Mouse (Mus musculus) embryonic facial prominence, embryonic 11.5 days (tissue): ENCODE data around the gene Dis3l2. TPM values are rescaled to one million over a fixed set of nuclear protein-coding genes. Genes with fewer than 3 reads are reported as not detected.

ENCODE experiments used
- ATAC-seq: fragments of 200-750 bp; cut with Nextera tagmentation; replicated peaks from 2 replicates; pipeline ENCODE4 v1.8.0; 2017; ENCODE audit warnings: low read depth; ENCODE audit not compliant: insufficient number of reproducible peaks, low FRiP score, low TSS enrichment
- DNase-seq: peaks from one replicate; pipeline ENCODE4 v3.0.0-alpha.2; 2015; ENCODE audit warnings: low spot score
- H3K27ac ChIP-seq: fragments of 300-500 bp; sonication (generic); replicated peaks from 2 replicates; pipeline ENCODE4 v1.5.1; 2014; ENCODE audit warnings: mild to moderate bottlenecking, low read depth, low read length, control low read depth
- H3K27me3 ChIP-seq: fragments of 300-500 bp; sonication (generic); 2 replicates; pipeline ENCODE4 v1.6.1; 2014; ENCODE audit warnings: mild to moderate bottlenecking, low read length, moderate library complexity, mixed read lengths; ENCODE audit not compliant: control insufficient read depth, insufficient read depth
- H3K36me3 ChIP-seq: fragments of 300-500 bp; sonication (generic); replicated peaks from 2 replicates; pipeline ENCODE4 v1.6.1; 2014; ENCODE audit warnings: low read depth, mild to moderate bottlenecking, low read length, moderate library complexity, mixed read lengths; ENCODE audit not compliant: control insufficient read depth, insufficient read depth
- H3K4me1 ChIP-seq: fragments of 300-500 bp; sonication (generic); 2 replicates; pipeline ENCODE4 v1.6.1; 2014; ENCODE audit warnings: low read length, mixed read lengths; ENCODE audit not compliant: control insufficient read depth, insufficient read depth
- H3K4me2 ChIP-seq: fragments of 300-500 bp; sonication (generic); 2 replicates; pipeline ENCODE4 v1.6.1; 2014; ENCODE audit warnings: low read depth, mild to moderate bottlenecking, control low read depth, low read length, moderate library complexity
- H3K4me3 ChIP-seq: fragments of 300-500 bp; sonication (generic); 2 replicates; pipeline ENCODE4 v1.5.1; 2014; ENCODE audit warnings: low read depth, low read length, control low read depth
- H3K9ac ChIP-seq: fragments of 300-500 bp; sonication (generic); replicated peaks from 2 replicates; pipeline ENCODE4 v1.6.1; 2014; ENCODE audit warnings: mild to moderate bottlenecking, control low read depth, low read length
- H3K9me3 ChIP-seq: fragments of 300-500 bp; sonication (generic); replicated peaks from 2 replicates; pipeline ENCODE4 v1.6.1; 2016; ENCODE audit warnings: mild to moderate bottlenecking, low read length, inconsistent platforms, mixed read lengths; ENCODE audit not compliant: control insufficient read depth
- WGBS: fragments of 180-500 bp; shearing (Covaris S2); extraction: QIAGEN DNeasy Blood & Tissue Kit; methylation state at CpG from one replicate; pipeline ENCODE4 v1.1.7; 2014; 5-methylcytosine and 5-hydroxymethylcytosine counted together
- polyA plus RNA-seq: library from polyadenylated mRNA; unstranded; fragments of >200 nt; fragmentation: Nextera tagmentation; extraction: Ambion mirVana; gene quantifications from 2 replicates; pipeline ENCODE4 v1.2.1, GENCODE M21; 2014

Dis3l2 gene
- polyA plus RNA-seq, 1 experiment from 2014 or later: 33.3 TPM

GRCm38 (mm10) chr1:87041119-87041518 lies 337.5 kb downstream of the Dis3l2 start:
- ATAC-seq: no peak
- Histone ChIP-seq H3K4me2 (no peak overlapping the region), H3K9ac (no peak overlapping the region), H3K36me3 (no peaks in the 10 kb centered on the region), H3K27me3 (no peaks in the 10 kb centered on the region), H3K9me3 (no peaks in the 10 kb centered on the region), H3K4me1 (no peaks in the 10 kb centered on the region; the same call in 1 of the 2 replicates), H3K4me3 (no peak overlapping the region), H3K27ac (no peak overlapping the region)
- DNase-seq: peak; percentile 83
- WGBS: 33% methylated on average over 3 of the region's 3 CpGs

- Histone ChIP-seq H3K9me3 (no peaks in the 10 kb centered on the region), H3K9ac (no peak overlapping the region), H3K27me3 (no peaks in the 10 kb centered on the region), H3K27ac (no peak overlapping the region), H3K4me3 (no peak overlapping the region), H3K4me1 (no peaks in the 10 kb centered on the region; the same call in 1 of the 2 replicates), H3K4me2 (no peak overlapping the region), H3K36me3 (no peaks in the 10 kb centered on the region)
- peak; percentile 75 for DNase-seq
- 4% methylated on average over 1 of the region's 1 CpGs for WGBS
- peak; percentile 66 for ATAC-seq
Measured at GRCm38 (mm10) chr1:87041814-87042438, 338.3 kb downstream of the Dis3l2 start.

GRCm38 (mm10) chr1:87050072-87050471 lies 346.5 kb downstream of the Dis3l2 start:
- WGBS: 69% methylated on average over 3 of the region's 3 CpGs
- no peaks in the 10 kb centered on the region for H3K27me3 ChIP-seq
- no peaks in the 10 kb centered on the region for H3K4me1 ChIP-seq
- H3K9me3 ChIP-seq: no peaks in the 10 kb centered on the region
- no peak overlapping the region for H3K9ac ChIP-seq
- H3K4me3 ChIP-seq: no peak overlapping the region
- H3K4me2 ChIP-seq: no peak overlapping the region
- H3K27ac ChIP-seq: no peak overlapping the region
- ATAC-seq (no peak), DNase-seq (no peak)
- H3K36me3 ChIP-seq: no peaks in the 10 kb centered on the region; the same call in 1 of the 2 replicates

- Histone ChIP-seq H3K9ac (no peak overlapping the region), H3K36me3 (no peaks in the 10 kb centered on the region; the same call in 1 of the 2 replicates), H3K4me2 (no peak overlapping the region), H3K27ac (no peak overlapping the region), H3K4me1 (no peaks in the 10 kb centered on the region), H3K4me3 (no peak overlapping the region), H3K9me3 (no peaks in the 10 kb centered on the region), H3K27me3 (no peaks in the 10 kb centered on the region)
- 68% methylated on average over 1 of the region's 1 CpGs for WGBS
- ATAC-seq (no peak), DNase-seq (no peak)
Measured at GRCm38 (mm10) chr1:87050700-87051099, 347.1 kb downstream of the Dis3l2 start.

GRCm38 (mm10) chr1:87051369-87051768 lies 347.8 kb downstream of the Dis3l2 start:
- DNase-seq: no peak
- Histone ChIP-seq H3K27ac (no peak overlapping the region), H3K9me3 (no peaks in the 10 kb centered on the region), H3K27me3 (no peaks in the 10 kb centered on the region), H3K4me3 (no peak overlapping the region), H3K4me2 (no peak overlapping the region), H3K36me3 (no peaks in the 10 kb centered on the region; the same call in 1 of the 2 replicates), H3K9ac (no peak overlapping the region), H3K4me1 (no peaks in the 10 kb centered on the region)
- no peak for ATAC-seq
- WGBS: 83% methylated on average over 4 of the region's 4 CpGs

GRCm38 (mm10) chr1:87057075-87057474 lies 353.5 kb downstream of the Dis3l2 start:
- Histone ChIP-seq H3K4me3 (no peak overlapping the region), H3K4me1 (no peaks in the 10 kb centered on the region), H3K9me3 (no peaks in the 10 kb centered on the region), H3K4me2 (no peak overlapping the region), H3K27ac (no peak overlapping the region), H3K9ac (no peak overlapping the region), H3K36me3 (no peaks in the 10 kb centered on the region), H3K27me3 (no peaks in the 10 kb centered on the region)
- WGBS: 85% methylated on average over 4 of the region's 4 CpGs
- DNase-seq (no peak), ATAC-seq (no peak)

GRCm38 (mm10) chr1:87059042-87059665 lies 355.5 kb downstream of the Dis3l2 start:
- WGBS: 78% methylated on average over 8 of the region's 8 CpGs
- ATAC-seq (no peak), DNase-seq (no peak)
- Histone ChIP-seq H3K9me3 (no peaks in the 10 kb centered on the region), H3K9ac (no peak overlapping the region), H3K4me2 (no peak overlapping the region), H3K27me3 (no peaks in the 10 kb centered on the region), H3K36me3 (no peaks in the 10 kb centered on the region), H3K4me1 (no peaks in the 10 kb centered on the region), H3K4me3 (no peak overlapping the region), H3K27ac (no peak overlapping the region)

GRCm38 (mm10) chr1:87060913-87061312 lies 357.3 kb downstream of the Dis3l2 start:
- ATAC-seq (no peak), DNase-seq (no peak)
- Histone ChIP-seq H3K9ac (no peak overlapping the region), H3K4me2 (no peak overlapping the region), H3K27me3 (no peaks in the 10 kb centered on the region), H3K4me3 (no peak overlapping the region), H3K4me1 (no peaks in the 10 kb centered on the region), H3K36me3 (no peaks in the 10 kb centered on the region), H3K27ac (no peak overlapping the region), H3K9me3 (no peaks in the 10 kb centered on the region)
